Mouse (Mus musculus): Measurements from ENCODE around the gene Elp6. TPM values are rescaled to one million over a fixed set of nuclear protein-coding genes. Genes with fewer than 3 reads are reported as not detected.

The Elp6 gene
- 35.5 and 40.7 TPM in 2 replicates for polyA plus RNA-seq (2015; fragmentation: Nextera tagmentation; extraction: Ambion mirVana)

- Histone ChIP-seq H3K27ac (peak within 1 kb of the TSS; percentile 93), H3K36me3 (ENCODE audit: poor library complexity, severe bottlenecking) (peaks cover 9% of the 10 kb centered on the region), H3K4me1 (peaks cover 11% of the 10 kb centered on the region), H3K9ac (peak within 1 kb of the TSS; percentile 84), H3K9me3 (replicated peaks) (peaks cover 12% of the 10 kb centered on the region; the same call in 1 of the 2 replicates), H3K27me3 (no peaks in the 10 kb centered on the region), H3K4me3 (peak within 1 kb of the TSS; percentile 57), H3K4me2 (peak within 1 kb of the TSS; percentile 65)
- peak; percentile 99 for ATAC-seq
- WGBS, result under 1% methylated on average over 46 of the region's 46 CpGs
Observed at GRCm38 (mm10) chr9:110304969-110305651, at the start of gene Elp6. Elp6 (plus strand) TSS chr9:110305173.

- Histone ChIP-seq H3K27me3 (no peaks in the 10 kb centered on the region), H3K27ac (peak overlapping the region; percentile 48), H3K9me3 (replicated peaks) (no peaks in the 10 kb centered on the region), H3K9ac (0 out of 2 replicates have a peak overlapping the region, but pooled peaks have one; percentile 35), H3K4me1 (peaks cover 28% of the 10 kb centered on the region), H3K4me3 (no peak overlapping the region), H3K36me3 (ENCODE audit: poor library complexity, severe bottlenecking) (peaks cover 21% of the 10 kb centered on the region), H3K4me2 (no peak overlapping the region)
- WGBS, result 31% methylated on average over 15 of the region's 15 CpGs
- peak; percentile 74 for ATAC-seq
Observed at GRCm38 (mm10) chr9:110255407-110256019, 49.5 kb upstream of the Elp6 start.

- ATAC-seq, result no peak
- no peak overlapping the region for H3K4me3 ChIP-seq
- no peak overlapping the region for H3K4me2 ChIP-seq
- H3K36me3 ChIP-seq (ENCODE audit: poor library complexity, severe bottlenecking), result peaks cover 32% of the 10 kb centered on the region
- H3K27me3 ChIP-seq, result no peaks in the 10 kb centered on the region
- H3K9ac ChIP-seq, result no peak overlapping the region
- 88% methylated on average over 6 of the region's 6 CpGs for WGBS
- no peak overlapping the region for H3K27ac ChIP-seq
- H3K4me1 ChIP-seq, result peaks cover 18% of the 10 kb centered on the region
- no peaks in the 10 kb centered on the region for H3K9me3 ChIP-seq (replicated peaks)
Observed at GRCm38 (mm10) chr9:110258646-110259045, 46.3 kb upstream of the Elp6 start.

- Histone ChIP-seq H3K27ac (no peak overlapping the region), H3K9me3 (replicated peaks) (no peaks in the 10 kb centered on the region), H3K36me3 (ENCODE audit: poor library complexity, severe bottlenecking) (peaks cover 32% of the 10 kb centered on the region), H3K4me3 (no peak overlapping the region), H3K9ac (no peak overlapping the region), H3K4me2 (no peak overlapping the region), H3K27me3 (no peaks in the 10 kb centered on the region), H3K4me1 (peaks cover 18% of the 10 kb centered on the region)
- no peak for ATAC-seq
- WGBS, result 83% methylated on average over 3 of the region's 3 CpGs
Observed at GRCm38 (mm10) chr9:110259118-110259517, 45.9 kb upstream of the Elp6 start.

GRCm38 (mm10) chr9:110263181-110263580 is 41.8 kb upstream of the Elp6 start:
- no peaks in the 10 kb centered on the region for H3K4me1 ChIP-seq
- 0 out of 2 replicates have a peak, but pooled peaks have one; percentile 24 for ATAC-seq
- no peak overlapping the region for H3K4me3 ChIP-seq
- H3K27ac ChIP-seq, result no peak overlapping the region
- WGBS, result 83% methylated on average over 8 of the region's 8 CpGs
- H3K27me3 ChIP-seq, result no peaks in the 10 kb centered on the region
- H3K4me2 ChIP-seq, result no peak overlapping the region
- H3K9ac ChIP-seq, result no peak overlapping the region
- H3K9me3 ChIP-seq (replicated peaks), result no peaks in the 10 kb centered on the region
- H3K36me3 ChIP-seq (ENCODE audit: poor library complexity, severe bottlenecking), result peaks cover 26% of the 10 kb centered on the region

- ATAC-seq, result no peak
- peaks cover 16% of the 10 kb centered on the region for H3K36me3 ChIP-seq (ENCODE audit: poor library complexity, severe bottlenecking)
- H3K9ac ChIP-seq, result no peak overlapping the region
- H3K27ac ChIP-seq, result no peak overlapping the region
- H3K4me2 ChIP-seq, result no peak overlapping the region
- WGBS, result 67% methylated on average over 9 of the region's 9 CpGs
- no peaks in the 10 kb centered on the region for H3K27me3 ChIP-seq
- no peaks in the 10 kb centered on the region for H3K9me3 ChIP-seq (replicated peaks)
- H3K4me1 ChIP-seq, result no peaks in the 10 kb centered on the region
- no peak overlapping the region for H3K4me3 ChIP-seq
Observed at GRCm38 (mm10) chr9:110264991-110265390, 40.0 kb upstream of the Elp6 start.

GRCm38 (mm10) chr9:110268416-110268815 is 36.6 kb upstream of the Elp6 start:
- Histone ChIP-seq H3K27me3 (no peaks in the 10 kb centered on the region), H3K36me3 (ENCODE audit: poor library complexity, severe bottlenecking) (no peaks in the 10 kb centered on the region), H3K27ac (no peak overlapping the region), H3K9me3 (replicated peaks) (no peaks in the 10 kb centered on the region), H3K4me1 (no peaks in the 10 kb centered on the region), H3K9ac (no peak overlapping the region), H3K4me2 (no peak overlapping the region), H3K4me3 (no peak overlapping the region)
- no peak for ATAC-seq
- 94% methylated on average over 10 of the region's 10 CpGs for WGBS

GRCm38 (mm10) chr9:110272330-110272729 is 32.6 kb upstream of the Elp6 start:
- Histone ChIP-seq H3K36me3 (ENCODE audit: poor library complexity, severe bottlenecking) (no peaks in the 10 kb centered on the region), H3K9ac (no peak overlapping the region), H3K4me1 (no peaks in the 10 kb centered on the region), H3K27me3 (no peaks in the 10 kb centered on the region), H3K4me2 (no peak overlapping the region), H3K27ac (no peak overlapping the region), H3K9me3 (replicated peaks) (no peaks in the 10 kb centered on the region), H3K4me3 (no peak overlapping the region)
- no peak for ATAC-seq
- 91% methylated on average over 3 of the region's 3 CpGs for WGBS

- Histone ChIP-seq H3K9ac (no peak overlapping the region), H3K27ac (no peak overlapping the region), H3K4me3 (no peak overlapping the region), H3K36me3 (ENCODE audit: poor library complexity, severe bottlenecking) (no peaks in the 10 kb centered on the region), H3K4me1 (no peaks in the 10 kb centered on the region), H3K4me2 (no peak overlapping the region), H3K9me3 (replicated peaks) (no peaks in the 10 kb centered on the region), H3K27me3 (no peaks in the 10 kb centered on the region)
- 83% methylated on average over 4 of the region's 4 CpGs for WGBS
- no peak for ATAC-seq
Observed at GRCm38 (mm10) chr9:110273507-110273906, 31.5 kb upstream of the Elp6 start.

GRCm38 (mm10) chr9:110275882-110276281 is 29.1 kb upstream of the Elp6 start:
- Histone ChIP-seq H3K27ac (no peak overlapping the region), H3K9ac (no peak overlapping the region), H3K9me3 (replicated peaks) (no peaks in the 10 kb centered on the region), H3K27me3 (no peaks in the 10 kb centered on the region), H3K4me2 (no peak overlapping the region), H3K4me1 (no peaks in the 10 kb centered on the region), H3K36me3 (ENCODE audit: poor library complexity, severe bottlenecking) (no peaks in the 10 kb centered on the region), H3K4me3 (no peak overlapping the region)
- ATAC-seq, result no peak
- WGBS, result 76% methylated on average over 5 of the region's 5 CpGs

GRCm38 (mm10) chr9:110277431-110277881 is 27.5 kb upstream of the Elp6 start:
- Histone ChIP-seq H3K27me3 (no peaks in the 10 kb centered on the region), H3K27ac (no peak overlapping the region), H3K9ac (no peak overlapping the region), H3K4me2 (no peak overlapping the region), H3K9me3 (replicated peaks) (no peaks in the 10 kb centered on the region), H3K4me3 (no peak overlapping the region), H3K4me1 (no peaks in the 10 kb centered on the region), H3K36me3 (ENCODE audit: poor library complexity, severe bottlenecking) (no peaks in the 10 kb centered on the region)
- WGBS, result 58% methylated on average over 8 of the region's 8 CpGs
- no peak for ATAC-seq

GRCm38 (mm10) chr9:110284075-110284697 is 20.8 kb upstream of the Elp6 start:
- Histone ChIP-seq H3K4me3 (no peak overlapping the region), H3K36me3 (ENCODE audit: poor library complexity, severe bottlenecking) (no peaks in the 10 kb centered on the region), H3K27ac (no peak overlapping the region), H3K4me1 (peaks cover 14% of the 10 kb centered on the region), H3K4me2 (no peak overlapping the region), H3K9ac (no peak overlapping the region), H3K9me3 (replicated peaks) (no peaks in the 10 kb centered on the region), H3K27me3 (no peaks in the 10 kb centered on the region)
- 93% methylated on average over 10 of the region's 10 CpGs for WGBS
- ATAC-seq, result no peak
